Mouse (Mus musculus) forebrain, postnatal 0 days (tissue): ENCODE results near the gene Gsn. TPM values are rescaled to one million over a fixed set of nuclear protein-coding genes. Genes with fewer than 3 reads are reported as not detected.
A peak's percentile ranks its signal among the peaks of the same experiment; 100 is the strongest.

Experiments used
- ATAC-seq: fragments of 200-750 bp; cut with Nextera tagmentation; 2 replicates; pipeline ENCODE4 v1.8.0; 2017; ENCODE audit warnings: mild to moderate bottlenecking, moderate library complexity
- DNase-seq: peaks from one replicate; pipeline ENCODE4 v3.0.0-alpha.2; 2015
- H3K27ac ChIP-seq: fragments of 300-500 bp; sonication (generic); 2 replicates; pipeline ENCODE4 v1.5.1; 2014; ENCODE audit warnings: low read depth, mild to moderate bottlenecking, antibody characterized with exemption, low read length, moderate library complexity, mixed read lengths
- H3K27me3 ChIP-seq: fragments of 300-500 bp; sonication (generic); 2 replicates; pipeline ENCODE4 v1.6.1; 2014; ENCODE audit warnings: mild to moderate bottlenecking, low read length, mixed read lengths; ENCODE audit not compliant: insufficient read depth
- H3K36me3 ChIP-seq: fragments of 300-500 bp; sonication (generic); 2 replicates; pipeline ENCODE4 v1.6.1; 2014; ENCODE audit warnings: mild to moderate bottlenecking, moderate library complexity; ENCODE audit not compliant: insufficient read depth
- H3K4me1 ChIP-seq: fragments of 300-500 bp; sonication (generic); 2 replicates; pipeline ENCODE4 v1.6.1; 2014; ENCODE audit warnings: antibody characterized with exemption; ENCODE audit not compliant: insufficient read depth
- H3K4me2 ChIP-seq: fragments of 300-500 bp; sonication (generic); 2 replicates; pipeline ENCODE4 v1.6.1; 2014; ENCODE audit warnings: low read depth, mild to moderate bottlenecking, moderate library complexity
- H3K4me3 ChIP-seq: fragments of 300-500 bp; sonication (generic); 2 replicates; pipeline ENCODE4 v1.5.1; 2014; ENCODE audit warnings: low read depth, low read length, mixed read lengths
- H3K9ac ChIP-seq: fragments of 300-500 bp; sonication (generic); 2 replicates; pipeline ENCODE4 v1.6.1; 2014; ENCODE audit warnings: mild to moderate bottlenecking
- H3K9me3 ChIP-seq: fragments of 300-500 bp; sonication (generic); 2 replicates; pipeline ENCODE4 v1.6.1; 2016; ENCODE audit warnings: low read length
- CTCF ChIP-seq: sonication (generic); IDR thresholded peaks from 2 replicates; pipeline ENCODE4 v1.5.1; 2016; ENCODE audit warnings: antibody characterized with exemption, control low read depth, low read depth
- WGBS: fragments of 180-500 bp; shearing (Covaris S2); extraction: QIAGEN DNeasy Blood & Tissue Kit; methylation state at CpG from one replicate; pipeline ENCODE4 v1.1.7; 2014; 5-methylcytosine and 5-hydroxymethylcytosine counted together
- polyA plus RNA-seq: library from polyadenylated mRNA; unstranded; fragments of >200 nt; fragmentation: Nextera tagmentation; extraction: Ambion mirVana; gene quantifications from 2 replicates; pipeline ENCODE4 v1.2.1, GENCODE M21; 2015
- total RNA-seq: library from RNA; depleted of rRNA; stranded (reverse); fragments of >200 nt; gene quantifications from 2 replicates; pipeline ENCODE4 v1.2.3, GENCODE M21; 2014

The Gsn gene
- total and polyA plus RNA-seq, 2 experiments from 2014 or later, result 24.3 to 30.3 TPM

- no peak for TF ChIP-seq CTCF
- H3K4me2 ChIP-seq, result no peak overlapping the region
- ATAC-seq, result no peak
Observed at GRCm38 (mm10) chr2:35333670-35334069, 77.5 kb downstream of the Gsn start.

GRCm38 (mm10) chr2:35335620-35336019 lies 79.4 kb downstream of the Gsn start:
- Histone ChIP-seq H3K9ac (no peak overlapping the region), H3K27me3 (no peaks in the 10 kb centered on the region), H3K4me3 (peak overlapping the region; percentile 51; the same call in 1 of the 2 replicates), H3K27ac (no peak overlapping the region), H3K9me3 (no peaks in the 10 kb centered on the region), H3K4me1 (0 out of 2 replicates have a peak, but pooled peaks cover 3% of the 10 kb centered on the region), H3K4me2 (peak overlapping the region; percentile 92), H3K36me3 (no peaks in the 10 kb centered on the region)
- no peak for TF ChIP-seq CTCF
- WGBS, result 13% methylated on average over 7 of the region's 7 CpGs
- ATAC-seq, result no peak
- DNase-seq, result no peak

More at GRCm38 (mm10) chr2:35333670-35334069, 77.5 kb downstream of the Gsn start:
- Histone ChIP-seq H3K4me3 (no peak overlapping the region), H3K36me3 (no peaks in the 10 kb centered on the region), H3K9me3 (no peaks in the 10 kb centered on the region), H3K9ac (no peak overlapping the region), H3K4me1 (0 out of 2 replicates have a peak, but pooled peaks cover 3% of the 10 kb centered on the region), H3K27me3 (no peaks in the 10 kb centered on the region), H3K27ac (no peak overlapping the region)
- no peak for DNase-seq

GRCm38 (mm10) chr2:35336388-35337280 lies 80.5 kb downstream of the Gsn start, which contains the start of gene Stom:
Gene Stom, minus strand, starts transcription at chr2:35336976.
- Histone ChIP-seq H3K27ac (peak within 1 kb of the TSS; percentile 40; the same call in 1 of the 2 replicates), H3K4me3 (peak within 1 kb of the TSS; percentile 51), H3K4me2 (peak within 1 kb of the TSS; percentile 92), H3K9ac (peak within 1 kb of the TSS; percentile 44), H3K27me3 (no peaks in the 10 kb centered on the region), H3K4me1 (0 out of 2 replicates have a peak, but pooled peaks cover 3% of the 10 kb centered on the region), H3K36me3 (no peaks in the 10 kb centered on the region), H3K9me3 (no peaks in the 10 kb centered on the region)
- WGBS, result 2% methylated on average over 45 of the region's 45 CpGs
- ATAC-seq, result peak; percentile 98
- peak; percentile 20 for TF ChIP-seq CTCF
- peak; percentile 96 for DNase-seq

- Histone ChIP-seq H3K36me3 (no peaks in the 10 kb centered on the region), H3K4me1 (0 out of 2 replicates have a peak, but pooled peaks cover 3% of the 10 kb centered on the region), H3K27ac (peak overlapping the region; percentile 40; the same call in 1 of the 2 replicates), H3K9ac (peak overlapping the region; percentile 44), H3K27me3 (no peaks in the 10 kb centered on the region), H3K9me3 (no peaks in the 10 kb centered on the region), H3K4me3 (peak overlapping the region; percentile 51), H3K4me2 (peak overlapping the region; percentile 92)
- WGBS, result 35% methylated on average over 10 of the region's 10 CpGs
- DNase-seq, result no peak
- TF ChIP-seq CTCF, result no peak
- ATAC-seq, result no peak
Observed at GRCm38 (mm10) chr2:35337419-35337818, 81.2 kb downstream of the Gsn start.

GRCm38 (mm10) chr2:35338036-35338435 lies 81.9 kb downstream of the Gsn start:
- Histone ChIP-seq H3K9me3 (no peaks in the 10 kb centered on the region), H3K4me1 (0 out of 2 replicates have a peak, but pooled peaks cover 3% of the 10 kb centered on the region), H3K4me2 (no peak overlapping the region), H3K27me3 (no peaks in the 10 kb centered on the region), H3K4me3 (no peak overlapping the region), H3K27ac (no peak overlapping the region), H3K36me3 (no peaks in the 10 kb centered on the region), H3K9ac (no peak overlapping the region)
- ATAC-seq (no peak), DNase-seq (no peak)
- no peak for TF ChIP-seq CTCF
- 76% methylated on average over 1 of the region's 1 CpGs for WGBS

- no peaks in the 10 kb centered on the region for H3K36me3 ChIP-seq
- no peak overlapping the region for H3K4me2 ChIP-seq
- H3K4me1 ChIP-seq, result 0 out of 2 replicates have a peak, but pooled peaks cover 3% of the 10 kb centered on the region
- no peak overlapping the region for H3K27ac ChIP-seq
- no peaks in the 10 kb centered on the region for H3K9me3 ChIP-seq
- H3K4me3 ChIP-seq, result no peak overlapping the region
- DNase-seq, result no peak
- H3K27me3 ChIP-seq, result no peaks in the 10 kb centered on the region
- 81% methylated on average over 6 of the region's 6 CpGs for WGBS
- H3K9ac ChIP-seq, result no peak overlapping the region
- no peak for TF ChIP-seq CTCF
- no peak for ATAC-seq
Observed at GRCm38 (mm10) chr2:35338707-35339106, 82.5 kb downstream of the Gsn start.

- no peaks in the 10 kb centered on the region for H3K27me3 ChIP-seq
Observed at GRCm38 (mm10) chr2:35342605-35343004, 86.4 kb downstream of the Gsn start.

More at GRCm38 (mm10) chr2:35342605-35343004, 86.4 kb downstream of the Gsn start:
- Histone ChIP-seq H3K4me1 (no peaks in the 10 kb centered on the region), H3K4me3 (no peak overlapping the region), H3K9ac (no peak overlapping the region), H3K27ac (no peak overlapping the region), H3K36me3 (no peaks in the 10 kb centered on the region), H3K4me2 (no peak overlapping the region), H3K9me3 (no peaks in the 10 kb centered on the region)
- TF ChIP-seq CTCF, result no peak
- ATAC-seq, result no peak
- WGBS, result 69% methylated on average over 3 of the region's 3 CpGs
- no peak for DNase-seq
